10 mouse cellular contexts compared by ENCODE assay signal in genomic region chr9:78358053-78358452, GRCm38 (mm10). TPM values are rescaled to one million over a fixed set of nuclear protein-coding genes. Genes with fewer than 3 reads are reported as not detected.
DNase-seq lines count a peak whose midpoint lies in the region; ATAC-seq and TF ChIP-seq lines count a peak whose summit lies in the region.
"Had no signal": no experiment of that assay in that cellular context is flagged by ENCODE, and none has a peak within 500 bp of the region (broad histone marks: within the 10 kb centered on the region; RNA-seq: fewer than 3 reads in every experiment).

No protein-coding gene starts in this region.

- no peak overlapping the region for H3K27ac ChIP-seq in kidney, adult 2 months (ENCODE audit: insufficient read depth, low read depth, low read length)
- H3K27ac ChIP-seq in liver, adult 2 months (replicated peaks; ENCODE audit: insufficient read depth, low read depth, low read length) = no peak overlapping the region
- H3K27ac ChIP-seq in neural tube, embryonic 13.5 days (replicated peaks) = no peak overlapping the region
- no peak overlapping the region for H3K27ac ChIP-seq in thymus, adult 2 months (ENCODE audit: control insufficient read depth, insufficient read depth, low read length)

- DNase-seq in 3134 (ENCODE audit: extremely low read depth, insufficient read length, low spot score) = peak; percentile 33
- DNase-seq in T-cell, adult 2 months (ENCODE audit: low spot score) = peak; percentile 32
- DNase-seq in cerebellum, postnatal 36 days = peak; percentile 50 to 52
- DNase-seq in gastrocnemius, postnatal 10 days = peak; percentile 70
- peak; percentile 75 for DNase-seq in kidney, adult 2 months
- DNase-seq in liver, adult 2 months (ENCODE audit: extremely low read depth, low read depth, low spot score) = peak; percentile 64
- DNase-seq in thymus, adult 2 months = peak; percentile 60

- WGBS in kidney, adult 2 months = 18% methylated on average over 9 of the region's 9 CpGs
- WGBS in liver, adult 2 months = 11% methylated on average over 9 of the region's 9 CpGs
- WGBS in neural tube, embryonic 13.5 days = 17% methylated on average over 9 of the region's 9 CpGs
- 16% methylated on average over 9 of the region's 9 CpGs for WGBS in thymus, adult 2 months

- TF ChIP-seq CTCF in kidney, adult 2 months (conservative IDR thresholded peaks at IDR 0.05; ENCODE audit: insufficient read depth, insufficient read length, low read depth, low read length) = peak; percentile 79
- TF ChIP-seq CTCF in liver, adult 2 months (IDR thresholded peaks at IDR 0.05; ENCODE audit: low read depth, low read length) = peak; percentile 81
- TF ChIP-seq CTCF in thymus, adult 2 months (IDR thresholded peaks at IDR 0.05; ENCODE audit: borderline replicate concordance, control insufficient read depth, extremely low read depth, insufficient read depth, low read length, poor library complexity) = no peak

- H3K79me2 ChIP-seq in liver, adult 2 months (ENCODE audit: control insufficient read depth, insufficient read depth, low read length) = no peaks in the 10 kb centered on the region

- no peak for TF ChIP-seq POLR2A in kidney, adult 2 months (IDR thresholded peaks at IDR 0.05; ENCODE audit: low read depth, low read length)
- TF ChIP-seq POLR2A in liver, adult 2 months (IDR thresholded peaks at IDR 0.05; ENCODE audit: extremely low read depth, insufficient read depth, low read length) = no peak
- no peak for TF ChIP-seq POLR2A in thymus, adult 2 months (IDR thresholded peaks at IDR 0.05; ENCODE audit: control insufficient read depth, extremely low read depth, insufficient read depth, low read length, poor library complexity)

- no peak overlapping the region for H3K9ac ChIP-seq in liver, adult 2 months (ENCODE audit: low read depth, low read length)
- H3K9ac ChIP-seq in neural tube, embryonic 13.5 days = no peak overlapping the region

- H3K36me3 ChIP-seq in kidney, adult 2 months (ENCODE audit: control insufficient read depth, insufficient read depth, low read length) = no peaks in the 10 kb centered on the region
- H3K36me3 ChIP-seq in liver, adult 2 months (ENCODE audit: control insufficient read depth, insufficient read depth, low read length) = no peaks in the 10 kb centered on the region
- no peaks in the 10 kb centered on the region for H3K36me3 ChIP-seq in neural tube, embryonic 13.5 days
- no peaks in the 10 kb centered on the region for H3K36me3 ChIP-seq in thymus, adult 2 months (ENCODE audit: control insufficient read depth, insufficient read depth, low read length)

- no peaks in the 10 kb centered on the region for H3K9me3 ChIP-seq in neural tube, embryonic 13.5 days

- peak; percentile 43; the same call in 1 of the 2 replicates for ATAC-seq in neural tube, embryonic 13.5 days (ENCODE audit: low read depth)

- no peak overlapping the region for H3K4me3 ChIP-seq in kidney, adult 2 months (ENCODE audit: insufficient read depth, low read depth, low read length)
- H3K4me3 ChIP-seq in liver, adult 2 months (ENCODE audit: insufficient read depth, low read depth, low read length) = no peak overlapping the region
- H3K4me3 ChIP-seq in neural tube, embryonic 13.5 days = no peak overlapping the region
- no peak overlapping the region for H3K4me3 ChIP-seq in thymus, adult 2 months (ENCODE audit: control insufficient read depth, insufficient read depth, low read length)
- H3K4me3 ChIP-seq: erythroblast, embryonic 14.5 days had no signal

- H3K4me2 ChIP-seq in neural tube, embryonic 13.5 days = no peak overlapping the region

- H3K4me1 ChIP-seq in kidney, adult 2 months (ENCODE audit: control insufficient read depth, insufficient read depth, low read length) = peaks cover 8% of the 10 kb centered on the region; the same call in 1 of the 2 replicates
- H3K4me1 ChIP-seq in liver, adult 2 months (ENCODE audit: control insufficient read depth, insufficient read depth, low read length) = peaks cover 4% of the 10 kb centered on the region; the same call in 1 of the 2 replicates
- H3K4me1 ChIP-seq in neural tube, embryonic 13.5 days (replicated peaks) = no peaks in the 10 kb centered on the region
- 0 out of 2 replicates have a peak, but pooled peaks cover under 1% of the 10 kb centered on the region for H3K4me1 ChIP-seq in thymus, adult 2 months (replicated peaks; ENCODE audit: control insufficient read depth, insufficient read depth, low read length)

- no peaks in the 10 kb centered on the region for H3K27me3 ChIP-seq in kidney, adult 2 months (replicated peaks; ENCODE audit: control insufficient read depth, insufficient read depth, low read length)
- H3K27me3 ChIP-seq in liver, adult 2 months (ENCODE audit: control insufficient read depth, insufficient read depth, low read length) = no peaks in the 10 kb centered on the region
- no peaks in the 10 kb centered on the region for H3K27me3 ChIP-seq in neural tube, embryonic 13.5 days
- no peaks in the 10 kb centered on the region for H3K27me3 ChIP-seq in thymus, adult 2 months (ENCODE audit: control insufficient read depth, insufficient read depth, low read length)

RNA-seq across cellular contexts. Expression of gene Gsta2, which starts 2.5 kb away (rescaled TPM):
- not detected for total RNA-seq in gastrocnemius, postnatal 10 days (2021)
- polyA plus RNA-seq in kidney, adult 2 months (2012; rRNA removed) = 583 and 726 TPM in 2 replicates
- total RNA-seq in liver, adult 2 months (2014; rRNA removed) = 106 and 182 TPM in 2 replicates
- polyA plus RNA-seq in liver, adult 2 months (2012; rRNA removed) = 22.4 and 26.3 TPM in 2 replicates
- polyA plus RNA-seq in neural tube, embryonic 13.5 days (2015; fragmentation: Nextera tagmentation; extraction: Ambion mirVana) = not detected in 2 replicates
- polyA plus RNA-seq in thymus, adult 2 months (2012; rRNA removed) = 1.4 and 2.1 TPM in 2 replicates
- polyA plus RNA-seq: erythroblast, embryonic 14.5 days had no signal

RNA-seq across cellular contexts. Expression of gene Dppa5a, which starts 9.9 kb away (rescaled TPM):
- total RNA-seq in gastrocnemius, postnatal 10 days (2021) = not detected
- not detected in 2 replicates for polyA plus RNA-seq in kidney, adult 2 months (2012; rRNA removed)
- not detected in 2 replicates for total RNA-seq in liver, adult 2 months (2014; rRNA removed)
- polyA plus RNA-seq in liver, adult 2 months (2012; rRNA removed) = not detected in 2 replicates
- polyA plus RNA-seq in neural tube, embryonic 13.5 days (2015; fragmentation: Nextera tagmentation; extraction: Ambion mirVana) = 1.9 TPM in 2 replicates
- 0.19 TPM in 1 of 2 replicates, not detected in the other for polyA plus RNA-seq in thymus, adult 2 months (2012; rRNA removed)
- polyA plus RNA-seq: erythroblast, embryonic 14.5 days had no signal

RNA-seq across cellular contexts. Expression of gene Ooep, which starts 20.5 kb away (rescaled TPM):
- under 1 TPM in 1 of 2 experiments, not detected in 1; 0.12 TPM for total RNA-seq in gastrocnemius, postnatal 10 days (2021)
- 0.03 TPM in 1 of 2 replicates, not detected in the other for polyA plus RNA-seq in kidney, adult 2 months (2012; rRNA removed)
- not detected in 2 replicates for total RNA-seq in liver, adult 2 months (2014; rRNA removed)
- not detected in 2 replicates for polyA plus RNA-seq in liver, adult 2 months (2012; rRNA removed)
- 2.6 and 4.6 TPM in 2 replicates for polyA plus RNA-seq in neural tube, embryonic 13.5 days (2015; fragmentation: Nextera tagmentation; extraction: Ambion mirVana)
- 0.65 and 0.71 TPM in 2 replicates for polyA plus RNA-seq in thymus, adult 2 months (2012; rRNA removed)
- polyA plus RNA-seq: erythroblast, embryonic 14.5 days had no signal

RNA-seq across cellular contexts. Expression of gene Omt2b, which starts 30.7 kb away (rescaled TPM):
- total RNA-seq in gastrocnemius, postnatal 10 days (2021) = not detected
- not detected in 2 replicates for polyA plus RNA-seq in kidney, adult 2 months (2012; rRNA removed)
- total RNA-seq in liver, adult 2 months (2014; rRNA removed) = not detected in 2 replicates
- not detected in 2 replicates for polyA plus RNA-seq in liver, adult 2 months (2012; rRNA removed)
- polyA plus RNA-seq in neural tube, embryonic 13.5 days (2015; fragmentation: Nextera tagmentation; extraction: Ambion mirVana) = not detected in 2 replicates
- 0.28 TPM in 1 of 2 replicates, not detected in the other for polyA plus RNA-seq in thymus, adult 2 months (2012; rRNA removed)
- polyA plus RNA-seq: erythroblast, embryonic 14.5 days; stomach, embryonic 16.5 days had no signal

RNA-seq across cellular contexts. Expression of gene Ddx43, which starts 37.5 kb away (rescaled TPM):
- total RNA-seq in gastrocnemius, postnatal 10 days (2021) = not detected
- not detected in 2 replicates for polyA plus RNA-seq in kidney, adult 2 months (2012; rRNA removed)
- 0.09 TPM in 1 of 2 replicates, not detected in the other for total RNA-seq in liver, adult 2 months (2014; rRNA removed)
- polyA plus RNA-seq in liver, adult 2 months (2012; rRNA removed) = not detected in 2 replicates
- 0.18 and 0.25 TPM in 2 replicates for polyA plus RNA-seq in neural tube, embryonic 13.5 days (2015; fragmentation: Nextera tagmentation; extraction: Ambion mirVana)
- 0.11 and 0.19 TPM in 2 replicates for polyA plus RNA-seq in thymus, adult 2 months (2012; rRNA removed)
- polyA plus RNA-seq: erythroblast, embryonic 14.5 days had no signal

Comparison
In these comparisons a context has a peak if more than half of its experiments do, and no peak if none do; other contexts are left out.
1. RNA of gene Gsta2, which starts 2.5 kb away (polyA plus RNA-seq): 583 to 726 TPM in kidney, adult 2 months; 22.4 to 26.3 TPM in liver, adult 2 months, 1.4 to 2.1 TPM in thymus, adult 2 months and not detected in neural tube, embryonic 13.5 days; every median in the first group is over 10 times any median in the second.
2. Peak in every context shown above with its lines, with median percentiles within 50 percentile points of each other: DNase-seq.